Comparison of ENCODE assay signal across 21 mouse cellular contexts in genomic region chr9:57575577-57575976, GRCm38 (mm10). TPM values are rescaled to one million over a fixed set of nuclear protein-coding genes. Genes with fewer than 3 reads are reported as not detected.
"Had no signal": no experiment of that assay in that cellular context is flagged by ENCODE, and none has a peak within 500 bp of the region (broad histone marks: within the 10 kb centered on the region; RNA-seq: fewer than 3 reads in every experiment).

No protein-coding gene starts in this region.

- H3K4me1 ChIP-seq: neural tube, embryonic 15.5 days; stomach, embryonic 15.5 days had no signal

- H3K4me2 ChIP-seq: neural tube, embryonic 15.5 days; stomach, embryonic 15.5 days had no signal

- DNase-seq: retina, postnatal 1 day; right cerebral cortex, adult 18-20 months; right cerebral cortex, postnatal 14 days; right cerebral cortex, postnatal 25 days; right cerebral cortex, postnatal 4 days; spleen, adult 18-20 months; thymus, adult 18-20 months; thymus, adult 2 months; thymus, postnatal 14 days; thymus, postnatal 25 days; thymus, postnatal 36 days; thymus, postnatal 4 days had no signal

- H3K27me3 ChIP-seq: neural tube, embryonic 15.5 days; stomach, embryonic 15.5 days had no signal

- H3K9ac ChIP-seq: neural tube, embryonic 15.5 days; stomach, embryonic 15.5 days had no signal

- H3K27ac ChIP-seq: neural tube, embryonic 15.5 days; stomach, embryonic 15.5 days; stomach, postnatal 0 days had no signal

- H3K9me3 ChIP-seq: neural tube, embryonic 15.5 days; stomach, embryonic 15.5 days had no signal

- H3K4me3 ChIP-seq: neural tube, embryonic 15.5 days; stomach, embryonic 15.5 days had no signal

RNA-seq across cellular contexts. Expression of gene Cplx3, which starts 30.5 kb away (rescaled TPM):
- total RNA-seq: neutrophil, adult 5-6 weeks had no signal
- polyA plus RNA-seq: small intestine, adult 2 months; spleen, adult 2 months; stomach, embryonic 14.5 days; stomach, embryonic 15.5 days; stomach, embryonic 16.5 days; stomach, postnatal 0 days; urinary bladder, adult 2 months had no signal
